Mouse (Mus musculus): Measurements from ENCODE around the gene Vwa5a. TPM values are rescaled to one million over a fixed set of nuclear protein-coding genes. Genes with fewer than 3 reads are reported as not detected.

Gene Vwa5a
- polyA plus RNA-seq, 1 experiment = 92.3 TPM

DNA sequence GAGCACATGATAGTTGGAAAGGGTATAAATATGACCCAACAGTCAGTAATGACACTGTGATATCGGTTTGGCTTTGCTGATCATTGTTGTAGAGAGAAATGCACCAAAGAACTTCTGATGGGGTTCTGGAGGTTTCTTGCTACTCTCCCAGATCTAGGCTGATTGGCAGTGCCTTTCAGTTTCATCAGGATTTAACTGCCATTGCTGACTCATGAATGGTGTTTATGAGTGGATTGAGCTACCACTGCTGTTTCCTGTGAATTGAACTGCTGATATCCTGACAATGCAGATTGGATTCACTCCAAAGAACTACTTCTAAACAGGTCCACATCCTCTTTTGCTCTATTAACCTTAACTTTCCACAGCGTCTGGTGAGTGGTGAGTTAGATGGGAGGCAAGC lies 74.6 kb downstream of the Vwa5a start:
- TF ChIP-seq CTCF (IDR thresholded peaks at IDR 0.05; ENCODE audit: borderline replicate concordance, insufficient read depth, low read length) (no peak), POLR2A (IDR thresholded peaks at IDR 0.05; ENCODE audit: low read depth, low read length) (no peak)
- Histone ChIP-seq H3K27ac (ENCODE audit: insufficient read depth, low read length) (no peak overlapping the region), H3K4me1 (ENCODE audit: control insufficient read depth, insufficient read depth, low read length) (no peaks in the 10 kb centered on the region), H3K4me3 (ENCODE audit: insufficient read depth, low read length) (no peak overlapping the region)

Other genes with a start within 250 kb of the Vwa5a start
- 0.12 and 0.32 TPM in 2 replicates for gene Olfr905, start 247.2 kb upstream of the Vwa5a start, polyA plus RNA-seq (2011; ENCODE audit: insufficient read length, low read depth, missing spikeins)
- not detected in 2 replicates for gene Olfr906, start 231.2 kb upstream of the Vwa5a start, polyA plus RNA-seq (2011; ENCODE audit: insufficient read length, low read depth, missing spikeins)
- gene Olfr907, start 222.5 kb upstream of the Vwa5a start, polyA plus RNA-seq (2011; ENCODE audit: insufficient read length, low read depth, missing spikeins) = not detected in 2 replicates
- gene Olfr911-ps1, start 196.7 kb upstream of the Vwa5a start, polyA plus RNA-seq (2011; ENCODE audit: insufficient read length, low read depth, missing spikeins) = not detected in 2 replicates
- not detected in 2 replicates for gene Olfr910, start 180.4 kb upstream of the Vwa5a start, polyA plus RNA-seq (2011; ENCODE audit: insufficient read length, low read depth, missing spikeins)
- 0.18 TPM in 1 of 2 replicates, not detected in the other for gene Olfr912, start 138.1 kb upstream of the Vwa5a start, polyA plus RNA-seq (2011; ENCODE audit: insufficient read length, low read depth, missing spikeins)
- gene Olfr913, start 125.5 kb upstream of the Vwa5a start, polyA plus RNA-seq (2011; ENCODE audit: insufficient read length, low read depth, missing spikeins) = not detected in 2 replicates
- not detected in 2 replicates for gene Olfr914, start 113.2 kb upstream of the Vwa5a start, polyA plus RNA-seq (2011; ENCODE audit: insufficient read length, low read depth, missing spikeins)
- not detected in 2 replicates for gene Olfr916, start 58.4 kb upstream of the Vwa5a start, polyA plus RNA-seq (2011; ENCODE audit: insufficient read length, low read depth, missing spikeins)
- gene Olfr917, start 52.4 kb upstream of the Vwa5a start, polyA plus RNA-seq (2011; ENCODE audit: insufficient read length, low read depth, missing spikeins) = not detected in 2 replicates
- not detected in 2 replicates for gene Olfr918, start 43.7 kb upstream of the Vwa5a start, polyA plus RNA-seq (2011; ENCODE audit: insufficient read length, low read depth, missing spikeins)
- gene Olfr919, start 14.6 kb upstream of the Vwa5a start, polyA plus RNA-seq (2011; ENCODE audit: insufficient read length, low read depth, missing spikeins) = not detected in 2 replicates
- 0.13 and 0.14 TPM in 2 replicates for gene Olfr920, start 34.0 kb downstream of the Vwa5a start, polyA plus RNA-seq (2011; ENCODE audit: insufficient read length, low read depth, missing spikeins)
- not detected in 2 replicates for gene Olfr921, start 54.8 kb downstream of the Vwa5a start, polyA plus RNA-seq (2011; ENCODE audit: insufficient read length, low read depth, missing spikeins)
- gene Olfr922, start 96.3 kb downstream of the Vwa5a start, polyA plus RNA-seq (2011; ENCODE audit: insufficient read length, low read depth, missing spikeins) = not detected in 2 replicates
- gene Olfr923, start 108.3 kb downstream of the Vwa5a start, polyA plus RNA-seq (2011; ENCODE audit: insufficient read length, low read depth, missing spikeins) = not detected in 2 replicates
- not detected in 2 replicates for gene Olfr924, start 126.2 kb downstream of the Vwa5a start, polyA plus RNA-seq (2011; ENCODE audit: insufficient read length, low read depth, missing spikeins)
- gene Olfr26, start 136.8 kb downstream of the Vwa5a start, polyA plus RNA-seq (2011; ENCODE audit: insufficient read length, low read depth, missing spikeins) = not detected in 2 replicates
- gene Olfr926, start 158.9 kb downstream of the Vwa5a start, polyA plus RNA-seq (2011; ENCODE audit: insufficient read length, low read depth, missing spikeins) = not detected in 2 replicates
- not detected in 2 replicates for gene Olfr930, start 211.5 kb downstream of the Vwa5a start, polyA plus RNA-seq (2011; ENCODE audit: insufficient read length, low read depth, missing spikeins)